Mouse (Mus musculus) B cell, adult 2 months (primary cell): Measurements from ENCODE around the gene Mdc1.

Experiments used
- DNase-seq, 2 experiments: peaks; one replicate each; pipeline ENCODE4 v3.0.0; 2022

Gene Mdc1

DNA sequence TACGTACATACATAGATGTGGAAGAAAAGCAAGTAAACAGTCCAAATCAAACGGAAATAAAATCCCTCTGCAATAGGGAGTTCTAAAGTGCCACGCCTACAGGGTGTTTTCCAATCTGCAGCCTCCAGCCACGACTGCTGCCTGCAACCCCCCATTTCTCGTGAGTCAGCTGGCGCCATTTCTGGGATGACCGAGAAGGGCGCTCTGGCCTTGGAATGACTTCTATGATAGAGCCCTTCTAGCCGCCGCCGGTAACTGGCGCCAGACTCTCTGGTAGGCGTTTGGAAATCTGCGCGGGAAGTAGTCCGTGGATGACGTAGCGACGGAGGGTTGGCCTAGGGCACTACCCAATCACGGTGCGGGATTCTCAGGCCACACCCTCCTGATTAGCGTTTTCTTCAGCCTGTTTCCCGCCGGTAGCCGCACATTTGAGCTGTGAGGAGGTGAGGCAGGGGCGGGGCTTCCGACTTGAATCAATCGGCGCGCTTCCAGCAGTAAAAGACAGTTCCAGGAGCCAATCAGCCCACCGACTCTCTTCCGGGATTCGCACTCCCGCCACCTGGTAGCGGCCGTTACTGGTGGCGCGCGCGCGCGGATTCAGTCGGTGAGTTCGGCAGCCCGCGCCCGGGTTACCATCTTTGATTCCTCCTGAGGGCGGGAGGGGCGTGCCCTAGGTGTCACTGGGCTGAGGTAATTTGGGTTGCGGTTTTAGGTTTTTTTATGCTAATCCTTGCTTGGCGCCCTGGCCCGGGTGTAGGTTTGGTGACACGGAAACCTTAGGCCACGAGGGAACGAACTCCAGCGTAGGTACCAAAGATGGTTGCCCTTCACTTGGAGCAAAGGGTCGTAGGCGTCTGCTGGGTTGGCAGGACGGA is at the start of gene Mdc1:
Gene Mdc1 (plus strand): TSS at position 440 of the 875 bp plus-strand sequence.
- peak; percentile 98 to 99 for DNase-seq

GRCm38 (mm10) chr17:35792837-35793236 is 48.5 kb upstream of the Mdc1 start:
- DNase-seq = no peak

GRCm38 (mm10) chr17:35795099-35795498 is 46.2 kb upstream of the Mdc1 start:
- no peak for DNase-seq

GRCm38 (mm10) chr17:35795656-35796055 is 45.7 kb upstream of the Mdc1 start:
- no peak for DNase-seq

GRCm38 (mm10) chr17:35796835-35797234 is 44.5 kb upstream of the Mdc1 start:
- no peak for DNase-seq

DNA sequence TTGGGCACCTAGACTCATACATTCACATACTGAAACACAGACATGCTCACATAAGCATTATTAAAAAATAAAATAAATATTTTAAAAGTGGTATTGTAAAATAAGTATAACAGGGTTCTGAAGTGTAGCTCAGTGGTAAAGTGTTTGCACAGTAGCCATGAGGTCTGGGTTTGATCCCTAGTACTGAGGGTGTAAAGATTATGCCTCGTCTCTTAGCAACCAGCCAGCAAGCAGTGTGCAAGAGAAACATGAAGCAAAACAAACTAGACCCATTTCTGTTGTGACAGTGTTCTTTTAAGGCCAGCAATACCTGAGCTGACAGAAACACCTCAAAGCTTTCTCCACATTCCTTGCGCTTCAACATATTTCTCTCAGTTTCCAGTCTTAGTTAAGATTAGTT is 40.4 kb upstream of the Mdc1 start:
- no peak for DNase-seq

GRCm38 (mm10) chr17:35803020-35803419 is 38.3 kb upstream of the Mdc1 start:
- DNase-seq = no peak

DNA sequence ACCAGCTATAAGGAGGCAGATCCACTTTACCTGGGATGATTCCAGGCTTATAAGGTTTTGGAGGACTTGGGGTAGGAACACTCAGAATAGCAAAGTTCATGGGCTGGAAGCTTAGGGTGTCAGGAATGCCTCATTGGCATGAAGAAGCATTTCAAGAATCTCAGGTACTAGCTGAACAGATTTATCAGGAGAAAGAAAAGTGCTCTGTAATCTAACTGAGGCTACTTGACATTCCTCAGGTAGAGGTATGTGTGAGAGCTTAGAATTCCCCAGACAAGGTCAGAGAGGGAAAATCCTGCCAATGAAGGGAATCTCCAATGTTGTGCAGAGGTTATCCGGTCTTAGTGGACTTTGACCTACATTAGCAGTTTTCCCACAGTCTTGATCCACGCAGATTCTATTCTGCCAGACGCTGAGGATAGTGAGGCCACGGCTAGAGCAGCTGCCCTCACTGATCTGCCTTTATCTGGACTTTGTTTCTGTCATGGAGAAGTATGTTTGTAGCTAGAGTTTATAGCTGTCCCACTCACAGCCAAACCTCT is 37.4 kb upstream of the Mdc1 start:
- no peak for DNase-seq

- DNase-seq = no peak
Observed at GRCm38 (mm10) chr17:35808073-35808472, 33.2 kb upstream of the Mdc1 start.

DNA sequence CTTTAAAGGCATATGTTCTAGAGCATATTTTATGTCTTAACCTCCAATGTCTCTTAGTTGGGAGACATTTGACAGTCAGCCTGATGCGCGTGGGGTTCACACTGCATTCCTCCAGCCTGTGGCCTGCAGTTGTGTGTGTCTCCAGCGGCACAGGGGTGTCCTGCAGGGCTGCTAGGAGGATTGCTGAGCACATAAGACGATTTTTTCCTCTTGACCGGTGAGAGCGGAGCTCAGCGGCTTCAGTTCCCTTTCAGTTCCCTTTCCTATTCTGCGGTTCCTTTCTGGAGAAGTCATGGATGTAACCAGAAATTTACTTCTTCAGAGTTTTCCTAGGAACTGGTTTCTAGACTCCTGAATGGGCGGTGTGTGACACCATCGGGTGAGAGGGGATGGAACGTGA is 31.9 kb upstream of the Mdc1 start:
- DNase-seq = no peak

GRCm38 (mm10) chr17:35810900-35811648 is 30.2 kb upstream of the Mdc1 start:
- DNase-seq = no peak

DNA sequence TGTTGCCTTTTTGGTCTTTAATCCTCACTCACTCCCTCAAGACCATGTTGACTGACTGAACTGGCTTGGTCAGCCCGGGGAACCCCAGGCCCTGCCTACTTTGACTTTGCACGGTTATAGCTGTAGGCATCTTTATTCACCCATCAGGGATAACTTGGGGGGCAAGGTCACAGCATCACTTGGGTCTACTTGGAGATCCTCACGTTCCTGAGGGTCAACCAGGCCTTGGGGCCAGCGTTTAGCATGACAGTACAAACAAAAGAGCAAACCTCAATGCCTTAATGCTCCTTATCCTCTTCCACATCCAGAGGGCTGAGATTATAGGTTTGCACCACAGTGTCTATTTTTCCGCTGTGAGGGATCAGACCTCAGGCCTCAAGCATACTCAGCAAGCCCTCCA is 29.0 kb upstream of the Mdc1 start:
- DNase-seq = no peak

- DNase-seq = no peak
Observed at GRCm38 (mm10) chr17:35812736-35813135, 28.6 kb upstream of the Mdc1 start.

GRCm38 (mm10) chr17:35813245-35813647 is 28.1 kb upstream of the Mdc1 start:
- DNase-seq = no peak

DNA sequence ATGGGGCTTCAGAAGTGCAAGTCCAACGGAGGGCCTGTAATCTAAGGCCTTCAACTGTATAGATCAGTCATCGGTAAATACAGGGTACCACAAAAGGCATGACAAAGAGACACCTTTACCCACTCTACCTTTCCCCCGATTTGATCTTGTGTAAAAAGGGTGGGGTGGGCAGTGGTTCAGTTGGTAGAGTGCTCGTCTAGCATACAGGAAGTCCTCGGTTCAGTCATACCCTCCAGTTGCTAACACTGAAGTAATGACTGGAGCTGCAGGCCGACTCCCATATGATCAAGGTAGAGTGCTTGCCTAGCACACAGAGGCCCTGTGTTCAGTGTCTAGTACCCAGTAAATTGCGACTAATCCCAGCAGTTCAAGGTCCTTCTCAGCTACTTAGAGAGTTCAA is 27.7 kb upstream of the Mdc1 start:
- peak in 1 of 2 experiments; percentile 11 for DNase-seq

- DNase-seq = no peak
Observed at GRCm38 (mm10) chr17:35814678-35815077, 26.6 kb upstream of the Mdc1 start.

- no peak for DNase-seq
Observed at GRCm38 (mm10) chr17:35815836-35816235, 25.5 kb upstream of the Mdc1 start.

DNA sequence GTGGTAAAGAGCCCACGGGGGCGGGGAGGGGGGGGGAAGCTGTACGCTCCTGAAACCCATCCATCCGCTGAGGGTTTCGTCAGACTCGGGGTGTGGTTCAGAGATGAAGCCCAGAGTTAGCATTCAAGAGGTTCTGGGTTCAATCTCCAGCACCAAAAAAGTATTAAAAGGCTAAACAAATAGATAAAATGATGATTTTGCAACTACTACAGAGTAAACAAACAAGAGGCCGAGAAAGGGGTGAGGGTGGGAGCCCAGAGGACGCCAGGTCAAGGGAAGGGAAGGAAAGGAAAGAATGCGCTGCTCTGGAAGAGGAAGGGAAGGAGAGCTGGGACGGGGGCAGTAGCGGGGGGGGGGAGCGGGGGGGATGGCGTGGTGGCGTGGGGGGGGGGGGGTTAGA is 24.6 kb upstream of the Mdc1 start:
- DNase-seq = no peak

DNA sequence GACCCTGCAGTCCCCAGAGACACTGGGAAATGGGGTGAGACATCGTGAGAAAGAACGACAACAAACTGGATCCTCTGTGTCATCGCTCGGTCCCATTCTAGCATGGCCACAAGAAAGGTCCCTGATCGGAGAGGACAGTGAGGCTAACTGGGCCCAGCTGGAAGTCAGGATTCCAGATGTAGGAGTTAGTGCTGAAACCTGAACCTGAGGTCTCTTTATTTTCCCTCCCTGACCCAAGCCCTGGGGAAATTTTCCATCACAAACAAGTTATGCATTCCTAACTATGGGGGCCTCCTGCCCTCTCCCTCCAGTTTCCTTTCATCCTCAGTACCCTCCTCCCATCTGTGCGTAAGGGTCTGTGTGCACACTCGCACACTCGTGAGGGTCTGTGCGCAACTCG is 24.1 kb upstream of the Mdc1 start:
- DNase-seq = no peak

- no peak for DNase-seq
Observed at GRCm38 (mm10) chr17:35820111-35820510, 21.2 kb upstream of the Mdc1 start.

GRCm38 (mm10) chr17:35821439-35822430 is 19.6 kb upstream of the Mdc1 start, which contains the start of gene Ier3:
TSS of gene Ier3 (plus strand) at chr17:35821684.
- DNase-seq = peak; percentile 31 to 39

DNA sequence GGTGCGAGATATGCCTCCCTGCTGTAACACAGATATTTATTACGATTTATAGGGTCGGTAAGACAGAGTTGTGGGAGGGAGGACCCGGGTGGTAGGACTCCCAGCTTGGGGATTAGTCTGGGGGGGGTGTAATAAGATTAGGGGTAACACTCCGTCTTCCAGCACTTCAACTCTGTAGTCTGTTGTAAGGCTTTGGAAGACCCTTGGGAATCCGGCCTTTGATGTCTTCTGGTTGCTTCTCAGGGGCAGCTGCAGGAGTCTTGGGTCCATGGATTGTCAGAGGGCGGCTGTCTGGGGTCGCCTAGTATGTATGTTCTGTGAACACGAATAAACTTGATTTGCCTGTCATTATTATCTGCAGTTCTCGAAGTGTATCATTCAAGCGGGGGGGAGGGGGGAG is 18.8 kb upstream of the Mdc1 start:
- DNase-seq = peak in 1 of 2 experiments; percentile 7
